Mouse (Mus musculus) limb, embryonic 12.5 days (tissue): ENCODE data around the gene Wnt1. TPM values are rescaled to one million over a fixed set of nuclear protein-coding genes. Genes with fewer than 3 reads are reported as not detected.

Experiments used
- ATAC-seq: fragments of 200-750 bp; cut with Nextera tagmentation; 2 replicates; pipeline ENCODE4 v1.8.0; 2017; ENCODE audit warnings: low read depth, moderate TSS enrichment; ENCODE audit not compliant: insufficient number of reproducible peaks, insufficient read depth, low FRiP score, low TSS enrichment
- H3K27ac ChIP-seq: fragments of 300-500 bp; sonication (generic); 2 replicates; pipeline ENCODE4 v1.5.1; 2016; ENCODE audit warnings: mild to moderate bottlenecking, moderate library complexity
- H3K27me3 ChIP-seq: fragments of 300-500 bp; sonication (generic); 2 replicates; pipeline ENCODE4 v1.6.1; 2016; ENCODE audit warnings: mild to moderate bottlenecking, moderate library complexity
- H3K36me3 ChIP-seq: fragments of 300-500 bp; sonication (generic); 2 replicates; pipeline ENCODE4 v1.6.1; 2016; ENCODE audit warnings: mild to moderate bottlenecking, moderate library complexity
- H3K4me1 ChIP-seq: fragments of 300-500 bp; sonication (generic); replicated peaks from 2 replicates; pipeline ENCODE4 v1.6.1; 2016
- H3K4me2 ChIP-seq: fragments of 300-500 bp; sonication (generic); 2 replicates; pipeline ENCODE4 v1.6.1; 2016; ENCODE audit warnings: mild to moderate bottlenecking, moderate library complexity
- H3K4me3 ChIP-seq: fragments of 300-500 bp; sonication (generic); replicated peaks from 2 replicates; pipeline ENCODE4 v1.5.1; 2016; ENCODE audit warnings: mild to moderate bottlenecking
- H3K9ac ChIP-seq: fragments of 300-500 bp; sonication (generic); replicated peaks from 2 replicates; pipeline ENCODE4 v1.6.1; 2016; ENCODE audit warnings: mild to moderate bottlenecking, moderate library complexity
- H3K9me3 ChIP-seq: fragments of 300-500 bp; sonication (generic); 2 replicates; pipeline ENCODE4 v1.6.1; 2016; ENCODE audit warnings: mild to moderate bottlenecking, moderate library complexity
- WGBS: fragments of 180-500 bp; shearing (Covaris S2); methylation state at CpG from one replicate; pipeline ENCODE4 v1.1.7; 2016; 5-methylcytosine and 5-hydroxymethylcytosine counted together
- polyA plus RNA-seq: library from polyadenylated mRNA; unstranded; fragments of >200 nt; fragmentation: Nextera tagmentation; extraction: Ambion mirVana; gene quantifications from 2 replicates; pipeline ENCODE4 v1.2.1, GENCODE M21; 2016

Gene Wnt1
- polyA plus RNA-seq, 1 experiment from 2014 or later = not detected

DNA sequence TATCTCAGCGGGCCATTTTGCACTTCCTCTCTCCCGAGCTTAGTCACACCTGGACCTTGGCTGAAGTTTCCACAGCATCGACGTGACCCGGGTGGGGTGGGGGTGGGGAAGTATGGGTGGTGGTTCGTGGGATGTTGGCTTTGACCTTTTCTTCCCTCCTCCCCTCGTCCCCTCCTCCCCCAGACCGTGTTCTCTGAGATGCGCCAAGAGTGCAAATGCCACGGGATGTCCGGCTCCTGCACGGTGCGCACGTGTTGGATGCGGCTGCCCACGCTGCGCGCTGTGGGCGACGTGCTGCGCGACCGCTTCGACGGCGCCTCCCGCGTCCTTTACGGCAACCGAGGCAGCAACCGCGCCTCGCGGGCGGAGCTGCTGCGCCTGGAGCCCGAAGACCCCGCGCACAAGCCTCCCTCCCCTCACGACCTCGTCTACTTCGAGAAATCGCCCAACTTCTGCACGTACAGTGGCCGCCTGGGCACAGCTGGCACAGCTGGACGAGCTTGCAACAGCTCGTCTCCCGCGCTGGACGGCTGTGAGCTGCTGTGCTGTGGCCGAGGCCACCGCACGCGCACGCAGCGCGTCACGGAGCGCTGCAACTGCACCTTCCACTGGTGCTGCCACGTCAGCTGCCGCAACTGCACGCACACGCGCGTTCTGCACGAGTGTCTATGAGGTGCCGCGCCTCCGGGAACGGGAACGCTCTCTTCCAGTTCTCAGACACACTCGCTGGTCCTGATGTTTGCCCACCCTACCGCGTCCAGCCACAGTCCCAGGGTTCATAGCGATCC lies 2.8 kb downstream of the Wnt1 start:
- peak overlapping the region; percentile 44 for H3K4me2 ChIP-seq
- H3K9ac ChIP-seq = no peak overlapping the region
- peak overlapping the region; percentile 34 for H3K4me3 ChIP-seq
- peaks cover 34% of the 10 kb centered on the region for H3K4me1 ChIP-seq
- ATAC-seq = no peak
- H3K27ac ChIP-seq = no peak overlapping the region
- no peaks in the 10 kb centered on the region for H3K36me3 ChIP-seq
- H3K9me3 ChIP-seq = no peaks in the 10 kb centered on the region
- WGBS = 3% methylated on average over 74 of the region's 75 CpGs
- H3K27me3 ChIP-seq = peaks cover 100% of the 10 kb centered on the region

DNA sequence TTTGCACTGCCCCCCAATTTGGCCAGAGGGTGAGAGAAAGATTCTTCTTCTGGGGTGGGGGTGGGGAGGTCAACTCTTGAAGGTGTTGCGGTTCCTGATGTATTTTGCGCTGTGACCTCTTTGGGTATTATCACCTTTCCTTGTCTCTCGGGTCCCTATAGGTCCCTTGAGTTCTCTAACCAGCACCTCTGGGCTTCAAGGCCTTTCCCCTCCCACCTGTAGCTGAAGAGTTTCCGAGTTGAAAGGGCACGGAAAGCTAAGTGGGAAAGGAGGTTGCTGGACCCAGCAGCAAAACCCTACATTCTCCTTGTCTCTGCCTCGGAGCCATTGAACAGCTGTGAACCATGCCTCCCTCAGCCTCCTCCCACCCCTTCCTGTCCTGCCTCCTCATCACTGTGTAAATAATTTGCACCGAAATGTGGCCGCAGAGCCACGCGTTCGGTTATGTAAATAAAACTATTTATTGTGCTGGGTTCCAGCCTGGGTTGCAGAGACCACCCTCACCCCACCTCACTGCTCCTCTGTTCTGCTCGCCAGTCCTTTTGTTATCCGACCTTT lies 3.6 kb downstream of the Wnt1 start:
- 2% methylated on average over 13 of the region's 13 CpGs for WGBS
- H3K27ac ChIP-seq = no peak overlapping the region
- H3K27me3 ChIP-seq = peaks cover 100% of the 10 kb centered on the region
- ATAC-seq = no peak
- no peak overlapping the region for H3K9ac ChIP-seq
- H3K4me1 ChIP-seq = peaks cover 41% of the 10 kb centered on the region
- H3K4me2 ChIP-seq = peak overlapping the region; percentile 44
- no peaks in the 10 kb centered on the region for H3K9me3 ChIP-seq
- H3K4me3 ChIP-seq = peak overlapping the region; percentile 34; the same call in 1 of the 2 replicates
- no peaks in the 10 kb centered on the region for H3K36me3 ChIP-seq

GRCm38 (mm10) chr15:98796803-98797595 lies 7.3 kb downstream of the Wnt1 start:
- WGBS = 6% methylated on average over 13 of the region's 13 CpGs
- H3K4me1 ChIP-seq = peaks cover 25% of the 10 kb centered on the region
- no peak overlapping the region for H3K27ac ChIP-seq
- H3K36me3 ChIP-seq = no peaks in the 10 kb centered on the region
- H3K27me3 ChIP-seq = peaks cover 100% of the 10 kb centered on the region
- no peak overlapping the region for H3K9ac ChIP-seq
- ATAC-seq = no peak
- no peak overlapping the region for H3K4me3 ChIP-seq
- H3K9me3 ChIP-seq = no peaks in the 10 kb centered on the region
- no peak overlapping the region for H3K4me2 ChIP-seq

DNA sequence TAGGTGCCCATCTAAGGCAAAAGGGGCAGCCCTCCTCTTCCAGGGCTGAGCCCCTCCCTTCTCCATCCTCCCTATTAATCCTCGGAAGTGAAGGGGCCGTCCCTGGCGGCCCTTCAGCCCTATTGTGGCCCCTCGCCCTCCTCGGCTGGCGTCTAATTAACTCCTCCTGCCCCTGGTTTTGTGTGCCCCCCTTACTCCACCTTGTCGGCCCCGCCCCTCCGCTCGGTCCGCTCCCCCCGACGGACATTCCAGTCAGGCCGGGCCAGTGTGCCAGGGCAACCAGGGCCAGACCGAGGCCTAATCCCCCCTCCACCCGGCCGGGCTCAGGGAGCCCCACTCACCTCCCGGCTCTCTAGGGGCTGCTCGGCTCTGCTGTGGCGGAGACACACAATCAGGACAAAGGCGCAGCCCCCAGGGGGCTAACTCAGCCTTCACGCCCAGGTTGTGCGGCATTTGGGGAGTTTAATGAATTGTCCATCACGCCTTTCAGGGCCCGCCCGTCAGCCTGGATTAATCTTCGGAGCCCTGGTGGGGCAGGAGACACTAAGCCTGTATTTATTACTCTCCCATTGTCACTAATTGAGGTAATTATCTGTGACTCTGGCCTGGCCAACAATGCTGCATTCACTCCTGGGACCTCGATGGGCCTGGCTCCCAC lies 8.3 kb downstream of the Wnt1 start:
- 3% methylated on average over 28 of the region's 28 CpGs for WGBS
- H3K9me3 ChIP-seq = no peaks in the 10 kb centered on the region
- H3K4me2 ChIP-seq = peak overlapping the region; percentile 26; the same call in 1 of the 2 replicates
- peak overlapping the region; percentile 21 for H3K4me3 ChIP-seq
- H3K36me3 ChIP-seq = no peaks in the 10 kb centered on the region
- no peak overlapping the region for H3K27ac ChIP-seq
- peaks cover 16% of the 10 kb centered on the region for H3K4me1 ChIP-seq
- ATAC-seq = no peak
- 0 out of 2 replicates have a peak overlapping the region, but pooled peaks have one; percentile 37 for H3K9ac ChIP-seq
- H3K27me3 ChIP-seq = peaks cover 100% of the 10 kb centered on the region

- H3K9me3 ChIP-seq = no peaks in the 10 kb centered on the region
- no peaks in the 10 kb centered on the region for H3K36me3 ChIP-seq
- no peak overlapping the region for H3K4me2 ChIP-seq
- H3K9ac ChIP-seq = no peak overlapping the region
- no peak for ATAC-seq
- H3K27ac ChIP-seq = no peak overlapping the region
- peaks cover 100% of the 10 kb centered on the region for H3K27me3 ChIP-seq
- H3K4me1 ChIP-seq = peaks cover 17% of the 10 kb centered on the region
- 44% methylated on average over 3 of the region's 3 CpGs for WGBS
- H3K4me3 ChIP-seq = no peak overlapping the region
These were observed 9.2 kb downstream of the Wnt1 start for GRCm38 (mm10) chr15:98798903-98799302.

- Histone ChIP-seq H3K36me3 (no peaks in the 10 kb centered on the region), H3K27me3 (peaks cover 100% of the 10 kb centered on the region), H3K4me1 (peaks cover 18% of the 10 kb centered on the region), H3K9ac (no peak overlapping the region), H3K4me3 (no peak overlapping the region), H3K27ac (no peak overlapping the region), H3K9me3 (no peaks in the 10 kb centered on the region), H3K4me2 (no peak overlapping the region)
- WGBS = 14% methylated on average over 12 of the region's 12 CpGs
- ATAC-seq = no peak
These were observed 9.7 kb downstream of the Wnt1 start for GRCm38 (mm10) chr15:98799396-98799795.

DNA sequence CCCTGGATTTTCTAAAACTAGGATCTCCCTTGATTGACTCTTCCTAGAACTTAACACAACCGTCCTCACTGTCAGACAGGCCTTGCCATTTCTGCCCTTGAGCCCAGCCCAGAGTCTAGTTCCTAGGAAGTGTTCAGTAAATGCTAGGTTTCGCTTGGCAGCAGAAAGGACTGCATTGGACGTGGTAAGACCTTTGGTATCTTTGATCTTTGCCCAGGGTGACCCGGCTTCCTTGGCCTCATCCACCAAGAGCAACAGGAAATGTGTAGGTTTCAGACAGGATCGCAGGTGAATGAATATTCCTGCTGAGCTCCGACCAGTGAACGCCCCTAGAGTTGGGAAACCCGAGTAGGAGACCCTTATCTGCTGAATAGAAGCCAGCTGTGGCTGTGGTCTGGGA lies 13.3 kb downstream of the Wnt1 start:
- no peak for ATAC-seq
- Histone ChIP-seq H3K36me3 (no peaks in the 10 kb centered on the region), H3K4me2 (no peak overlapping the region), H3K9me3 (no peaks in the 10 kb centered on the region), H3K27ac (no peak overlapping the region), H3K9ac (no peak overlapping the region), H3K27me3 (peaks cover 100% of the 10 kb centered on the region), H3K4me3 (no peak overlapping the region), H3K4me1 (peaks cover 39% of the 10 kb centered on the region)
- 3% methylated on average over 8 of the region's 8 CpGs for WGBS

DNA sequence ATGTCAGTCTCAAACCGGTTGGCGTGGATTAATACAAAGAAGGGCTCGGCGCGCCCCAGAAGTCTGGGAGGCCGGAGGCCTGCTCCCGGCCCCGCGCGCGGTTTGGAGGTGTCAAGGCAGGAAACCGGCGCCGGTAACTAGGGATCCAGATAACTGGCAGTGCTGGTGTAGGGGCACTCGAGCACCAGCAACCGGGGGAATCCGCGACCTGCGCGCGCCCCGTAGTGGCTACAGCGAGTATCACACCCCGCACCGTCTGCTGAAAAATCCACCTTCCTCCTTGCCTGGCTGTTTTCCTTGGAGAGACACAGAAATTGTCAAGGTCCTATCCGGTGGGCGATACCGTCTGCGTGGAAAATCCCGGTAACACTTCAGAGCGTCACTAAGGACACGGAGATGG lies 14.4 kb downstream of the Wnt1 start:
- peaks cover 100% of the 10 kb centered on the region for H3K27me3 ChIP-seq
- H3K9me3 ChIP-seq = no peaks in the 10 kb centered on the region
- no peak for ATAC-seq
- no peak overlapping the region; the same call in 1 of the 2 replicates for H3K9ac ChIP-seq
- peak overlapping the region; percentile 38 for H3K4me2 ChIP-seq
- under 1% methylated on average over 32 of the region's 32 CpGs for WGBS
- H3K4me3 ChIP-seq = 0 out of 2 replicates have a peak overlapping the region, but pooled peaks have one; percentile 12
- H3K4me1 ChIP-seq = peaks cover 44% of the 10 kb centered on the region
- no peaks in the 10 kb centered on the region for H3K36me3 ChIP-seq
- H3K27ac ChIP-seq = no peak overlapping the region

- Histone ChIP-seq H3K9me3 (no peaks in the 10 kb centered on the region), H3K9ac (peak overlapping the region; percentile 61), H3K4me1 (peaks cover 44% of the 10 kb centered on the region), H3K27ac (no peak overlapping the region), H3K36me3 (no peaks in the 10 kb centered on the region), H3K4me2 (peak overlapping the region; percentile 80), H3K27me3 (peaks cover 100% of the 10 kb centered on the region), H3K4me3 (peak overlapping the region; percentile 48)
- 1% methylated on average over 64 of the region's 64 CpGs for WGBS
- no peak for ATAC-seq
These were observed 15.8 kb downstream of the Wnt1 start for GRCm38 (mm10) chr15:98805324-98806040.

DNA sequence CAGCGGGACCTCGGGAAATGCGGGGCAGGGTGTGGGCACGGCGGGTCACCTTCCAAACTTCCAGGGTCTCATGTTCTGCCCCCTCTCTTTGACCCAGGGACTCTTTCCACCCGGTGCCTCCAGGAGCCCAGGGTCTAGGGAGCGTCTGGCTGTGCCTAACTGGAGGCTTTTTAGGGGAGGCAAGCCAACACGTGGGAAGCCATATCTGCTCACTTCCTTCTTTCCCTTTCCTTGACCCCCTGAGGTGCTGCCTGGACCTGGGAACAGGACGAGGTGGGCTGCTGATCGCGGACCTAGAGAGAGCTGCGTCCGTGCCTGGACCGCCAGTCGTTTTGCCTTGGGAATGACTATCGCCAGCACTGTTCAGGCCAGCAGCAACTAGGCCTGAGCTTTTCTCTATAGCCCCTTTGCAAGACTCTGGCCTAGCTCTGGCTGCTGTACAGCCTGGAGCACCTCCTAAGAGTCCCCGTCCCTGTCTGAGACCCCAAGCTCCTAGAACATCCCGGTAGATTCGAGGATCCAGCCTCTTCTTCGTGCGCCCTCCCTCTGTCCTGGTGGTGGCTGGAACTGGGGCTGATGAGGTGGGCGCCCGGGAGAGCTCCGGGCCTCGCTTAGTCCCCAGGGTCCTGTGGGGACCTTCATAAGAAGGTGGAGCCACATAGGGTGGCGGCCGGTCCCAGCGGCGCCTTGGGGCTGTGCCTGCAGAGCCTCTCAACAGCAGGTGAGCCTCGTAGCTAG lies 16.6 kb downstream of the Wnt1 start:
- H3K36me3 ChIP-seq = peaks cover 3% of the 10 kb centered on the region; the same call in 1 of the 2 replicates
- no peaks in the 10 kb centered on the region for H3K9me3 ChIP-seq
- H3K4me1 ChIP-seq = peaks cover 44% of the 10 kb centered on the region
- no peak for ATAC-seq
- peaks cover 100% of the 10 kb centered on the region for H3K27me3 ChIP-seq
- peak overlapping the region; percentile 80 for H3K4me2 ChIP-seq
- H3K4me3 ChIP-seq = peak overlapping the region; percentile 48
- WGBS = 4% methylated on average over 30 of the region's 30 CpGs
- H3K27ac ChIP-seq = no peak overlapping the region
- H3K9ac ChIP-seq = no peak overlapping the region
